Mouse (Mus musculus) lung, embryonic 14.5 days (tissue): ENCODE data around the gene Gabrb3. TPM values are rescaled to one million over a fixed set of nuclear protein-coding genes. Genes with fewer than 3 reads are reported as not detected.
A peak's percentile ranks its signal among the peaks of the same experiment; 100 is the strongest.

Source experiments
- ATAC-seq: fragments of 200-750 bp; cut with Nextera tagmentation; 2 replicates; pipeline ENCODE4 v1.8.0; 2017; ENCODE audit warnings: mild to moderate bottlenecking, moderate TSS enrichment, moderate library complexity; ENCODE audit not compliant: insufficient read depth
- DNase-seq: peaks from one replicate; pipeline ENCODE4 v3.0.0-alpha.2; 2015
- H3K27ac ChIP-seq: fragments of 300-500 bp; sonication (generic); 2 replicates; pipeline ENCODE4 v1.5.1; 2014; ENCODE audit warnings: low read depth, mild to moderate bottlenecking, moderate library complexity
- H3K27me3 ChIP-seq: fragments of 300-500 bp; sonication (generic); 2 replicates; pipeline ENCODE4 v1.6.1; 2014; ENCODE audit warnings: low read length, control low read depth; ENCODE audit not compliant: insufficient read depth
- H3K36me3 ChIP-seq: fragments of 300-500 bp; sonication (generic); 2 replicates; pipeline ENCODE4 v1.6.1; 2014; ENCODE audit warnings: control low read depth; ENCODE audit not compliant: insufficient read depth
- H3K4me1 ChIP-seq: fragments of 300-500 bp; sonication (generic); 2 replicates; pipeline ENCODE4 v1.6.1; 2014; ENCODE audit warnings: antibody characterized with exemption, control low read depth; ENCODE audit not compliant: insufficient read depth
- H3K4me2 ChIP-seq: fragments of 300-500 bp; sonication (generic); 2 replicates; pipeline ENCODE4 v1.6.1; 2014; ENCODE audit warnings: mild to moderate bottlenecking
- H3K4me3 ChIP-seq: fragments of 300-500 bp; sonication (generic); 2 replicates; pipeline ENCODE4 v1.5.1; 2014; ENCODE audit warnings: low read depth, low read length
- H3K9ac ChIP-seq: fragments of 300-500 bp; sonication (generic); 2 replicates; pipeline ENCODE4 v1.6.1; 2014
- H3K9me3 ChIP-seq: fragments of 300-500 bp; sonication (generic); 2 replicates; pipeline ENCODE4 v1.6.1; 2016; ENCODE audit warnings: low read depth, low read length, control low read depth
- CTCF ChIP-seq: IDR thresholded peaks from 2 replicates; pipeline ENCODE4 v1.5.1; 2016; ENCODE audit warnings: antibody characterized with exemption, low read depth
- WGBS: fragments of 180-500 bp; shearing (Covaris S2); extraction: QIAGEN DNeasy Blood & Tissue Kit; methylation state at CpG from one replicate; pipeline ENCODE4 v1.1.7; 2014; 5-methylcytosine and 5-hydroxymethylcytosine counted together
- polyA plus RNA-seq: library from polyadenylated mRNA; unstranded; fragments of >200 nt; fragmentation: Nextera tagmentation; extraction: Ambion mirVana; gene quantifications from 2 replicates; pipeline ENCODE4 v1.2.1, GENCODE M21; 2014

The Gabrb3 gene
- polyA plus RNA-seq, 1 experiment from 2014 or later = 0.53 TPM

DNA sequence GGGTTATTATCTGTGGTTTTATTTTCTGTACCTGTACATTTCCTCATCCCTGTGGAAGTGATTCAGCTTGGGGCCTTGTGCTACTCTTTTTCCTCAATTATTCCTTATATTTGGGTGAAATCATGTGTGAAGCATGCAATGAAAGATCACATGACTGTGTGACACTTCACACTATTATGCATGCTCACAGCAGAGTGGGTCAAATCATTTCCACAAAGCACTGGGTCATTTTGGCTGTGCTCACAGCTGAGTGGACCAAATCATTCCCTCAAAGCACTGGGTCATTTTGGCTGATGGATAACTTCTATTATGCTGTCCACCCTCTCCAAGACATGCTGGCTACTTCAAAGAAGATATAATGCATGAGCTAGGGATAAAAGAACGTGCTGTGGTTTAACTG lies 6.6 kb upstream of the Gabrb3 start:
- WGBS = 28% methylated on average over 1 of the region's 1 CpGs
- Histone ChIP-seq H3K4me1 (no peaks in the 10 kb centered on the region), H3K4me3 (no peak overlapping the region), H3K27ac (no peak overlapping the region), H3K4me2 (no peak overlapping the region), H3K9me3 (no peaks in the 10 kb centered on the region), H3K36me3 (no peaks in the 10 kb centered on the region), H3K9ac (no peak overlapping the region), H3K27me3 (no peaks in the 10 kb centered on the region)
- ATAC-seq (no peak), DNase-seq (no peak)
- TF ChIP-seq CTCF = no peak

DNA sequence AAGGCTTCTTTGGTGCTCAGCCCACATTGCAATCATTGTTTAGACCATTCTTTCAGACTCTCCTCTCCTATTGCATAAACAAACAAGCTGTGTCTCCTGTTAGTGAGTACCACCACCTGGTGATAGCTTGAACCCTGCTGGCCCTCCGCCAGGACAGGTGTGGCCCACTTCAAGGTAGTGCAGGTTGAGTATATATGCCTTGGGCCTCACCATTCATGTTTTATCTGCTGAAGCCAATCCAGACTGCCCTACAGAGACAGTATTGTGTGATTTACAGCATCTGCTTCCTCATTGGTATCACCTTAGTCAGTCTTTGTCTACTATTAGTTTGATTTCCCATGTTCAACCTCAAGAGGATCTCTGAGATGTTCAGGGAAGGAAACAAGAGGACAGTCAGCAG lies 1.6 kb downstream of the Gabrb3 start:
- Histone ChIP-seq H3K9me3 (no peaks in the 10 kb centered on the region), H3K4me3 (no peak overlapping the region), H3K9ac (no peak overlapping the region), H3K27ac (no peak overlapping the region), H3K36me3 (no peaks in the 10 kb centered on the region), H3K4me1 (no peaks in the 10 kb centered on the region), H3K4me2 (no peak overlapping the region), H3K27me3 (no peaks in the 10 kb centered on the region)
- WGBS = 56% methylated on average over 1 of the region's 1 CpGs
- no peak for TF ChIP-seq CTCF
- ATAC-seq (no peak), DNase-seq (no peak)

DNA sequence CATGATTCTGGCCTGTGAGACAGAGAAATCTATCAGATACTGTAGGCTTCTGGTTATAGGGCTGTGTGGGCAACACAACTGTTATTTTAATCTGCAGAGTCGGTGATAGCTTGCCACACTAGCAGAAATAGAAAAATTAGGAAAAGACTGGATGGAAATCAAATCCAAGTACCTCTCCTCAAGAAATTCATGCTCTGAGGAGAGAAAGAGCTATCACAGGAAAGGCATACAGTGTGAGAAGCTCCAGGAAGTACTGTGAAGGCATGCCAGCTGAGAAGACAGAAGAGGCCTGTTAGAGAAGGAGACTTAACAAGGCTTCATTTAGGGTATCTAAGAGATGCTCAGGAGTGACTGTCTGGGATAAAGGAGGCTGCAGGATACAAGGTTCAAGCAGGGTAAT lies 3.2 kb downstream of the Gabrb3 start:
- 78% methylated on average over 1 of the region's 1 CpGs for WGBS
- no peak overlapping the region for H3K9ac ChIP-seq
- DNase-seq (no peak), ATAC-seq (no peak)
- no peak overlapping the region for H3K4me2 ChIP-seq
- no peaks in the 10 kb centered on the region for H3K36me3 ChIP-seq
- H3K4me1 ChIP-seq = no peaks in the 10 kb centered on the region
- no peak overlapping the region for H3K27ac ChIP-seq
- TF ChIP-seq CTCF = no peak
- no peaks in the 10 kb centered on the region for H3K27me3 ChIP-seq
- H3K4me3 ChIP-seq = no peak overlapping the region
- H3K9me3 ChIP-seq = no peaks in the 10 kb centered on the region

DNA sequence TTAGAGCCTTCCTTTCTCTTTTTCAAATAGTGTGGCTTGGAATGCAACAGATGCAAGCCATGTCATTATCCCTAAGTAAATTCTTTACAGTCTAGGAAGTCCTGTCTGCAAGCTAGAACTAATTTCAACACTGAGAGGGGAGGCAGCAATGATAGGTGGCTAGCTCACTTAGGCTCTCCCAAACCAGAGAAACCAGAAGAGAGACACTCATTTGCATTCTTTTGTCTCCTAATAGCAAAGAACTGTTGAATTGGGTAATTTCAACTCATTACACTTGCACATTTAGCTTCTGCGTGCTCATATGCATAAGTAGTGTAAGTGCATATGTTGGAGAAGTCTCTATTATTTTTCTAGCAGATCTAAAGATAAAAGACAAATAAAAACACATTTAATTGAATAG lies 28.7 kb downstream of the Gabrb3 start:
- Histone ChIP-seq H3K27me3 (no peaks in the 10 kb centered on the region), H3K36me3 (no peaks in the 10 kb centered on the region), H3K9me3 (no peaks in the 10 kb centered on the region), H3K4me1 (no peaks in the 10 kb centered on the region), H3K27ac (no peak overlapping the region), H3K9ac (no peak overlapping the region), H3K4me2 (no peak overlapping the region), H3K4me3 (no peak overlapping the region)
- TF ChIP-seq CTCF = no peak
- DNase-seq (no peak), ATAC-seq (no peak)
- WGBS = 64% methylated on average over 1 of the region's 1 CpGs

DNA sequence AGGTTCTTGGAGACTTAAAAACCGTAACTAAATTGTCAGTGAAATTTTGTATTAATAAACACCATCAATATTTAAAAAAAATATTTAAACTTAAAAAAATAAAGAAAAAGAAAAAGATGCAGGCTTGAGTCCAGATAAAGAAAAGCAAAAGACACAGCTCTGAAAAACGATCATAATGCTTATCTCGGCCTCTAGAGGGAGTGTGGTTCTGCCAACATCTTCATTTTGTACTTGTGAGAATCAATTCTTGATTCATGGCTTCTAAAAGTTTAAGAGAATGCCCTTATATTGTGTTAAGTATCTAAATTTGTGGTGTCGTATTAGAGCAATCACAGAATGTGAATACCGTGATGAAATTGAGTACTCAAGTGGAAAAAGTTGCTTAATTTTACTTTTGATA lies 40.9 kb downstream of the Gabrb3 start:
- Histone ChIP-seq H3K27me3 (no peaks in the 10 kb centered on the region), H3K9ac (no peak overlapping the region), H3K4me2 (no peak overlapping the region), H3K27ac (no peak overlapping the region), H3K9me3 (no peaks in the 10 kb centered on the region), H3K36me3 (no peaks in the 10 kb centered on the region), H3K4me1 (no peaks in the 10 kb centered on the region), H3K4me3 (no peak overlapping the region)
- no peak for ATAC-seq
- 61% methylated on average over 5 of the region's 5 CpGs for WGBS
- DNase-seq = no peak
- peak; percentile 29; the same call in 1 of the 2 replicates for TF ChIP-seq CTCF

DNA sequence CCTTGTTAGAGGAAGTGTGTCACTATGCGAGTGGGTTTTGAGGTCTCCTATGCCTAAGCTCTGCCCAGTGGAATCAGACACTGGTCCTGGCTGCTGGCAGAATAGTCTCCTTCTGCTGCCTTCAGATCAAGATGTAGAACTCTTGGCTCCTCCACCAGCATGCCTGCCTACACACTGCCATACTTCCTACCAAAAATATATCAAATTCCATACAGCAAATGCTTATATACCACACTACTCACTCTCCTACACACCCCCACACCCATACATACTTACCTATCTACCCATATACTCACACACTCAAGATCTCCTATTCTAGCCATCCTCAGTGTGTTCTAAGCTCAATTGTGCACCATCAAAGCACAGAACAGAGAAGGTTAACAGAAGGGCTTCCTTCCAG lies 51.8 kb downstream of the Gabrb3 start:
- 86% methylated on average over 1 of the region's 1 CpGs for WGBS
- no peak overlapping the region for H3K27ac ChIP-seq
- ATAC-seq = no peak

DNA sequence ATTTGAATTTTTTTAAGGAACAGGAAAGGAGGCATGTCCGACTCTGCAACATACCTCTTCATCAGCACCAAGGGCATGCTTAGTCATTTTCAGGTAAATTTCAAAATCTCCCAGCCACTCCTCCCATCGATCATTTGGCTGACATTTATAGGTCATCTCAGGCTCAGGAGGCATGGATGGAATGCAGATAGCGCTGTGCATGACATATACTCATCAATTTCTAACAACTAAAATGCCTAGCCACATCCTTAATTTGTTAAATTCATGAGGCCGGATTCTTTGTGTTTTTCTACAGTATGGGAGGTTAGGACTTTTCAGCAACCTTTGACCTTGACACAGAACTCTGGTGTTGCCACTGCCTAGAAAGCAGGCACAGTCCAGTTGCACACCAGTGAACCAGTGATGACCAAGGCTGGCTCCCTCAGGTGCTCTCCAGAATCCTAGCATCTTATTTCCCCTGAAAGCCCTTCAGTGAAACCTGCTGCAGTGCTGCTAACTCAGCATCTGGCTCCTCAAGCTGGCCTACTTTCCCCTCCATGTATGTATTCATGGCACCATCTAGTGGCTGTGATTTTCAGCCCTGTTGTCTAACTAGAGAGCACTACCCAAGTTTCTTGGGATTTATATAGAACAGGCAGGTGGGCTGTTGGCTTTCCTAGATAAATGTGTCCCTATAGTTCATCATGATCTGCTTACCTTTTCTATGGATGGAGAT lies 54.5 kb downstream of the Gabrb3 start:
- DNase-seq = peak; percentile 68

More for the DNA sequence above, 51.8 kb downstream of the Gabrb3 start:
- H3K27me3 ChIP-seq = no peaks in the 10 kb centered on the region
- no peak overlapping the region for H3K4me3 ChIP-seq
- no peaks in the 10 kb centered on the region for H3K4me1 ChIP-seq
- no peak for TF ChIP-seq CTCF
- H3K9me3 ChIP-seq = no peaks in the 10 kb centered on the region
- no peaks in the 10 kb centered on the region for H3K36me3 ChIP-seq
- H3K4me2 ChIP-seq = no peak overlapping the region
- H3K9ac ChIP-seq = no peak overlapping the region
- no peak for DNase-seq

More for the DNA sequence above, 54.5 kb downstream of the Gabrb3 start:
- Histone ChIP-seq H3K9ac (no peak overlapping the region), H3K4me1 (no peaks in the 10 kb centered on the region), H3K4me2 (no peak overlapping the region), H3K27ac (no peak overlapping the region), H3K4me3 (no peak overlapping the region), H3K9me3 (no peaks in the 10 kb centered on the region), H3K36me3 (no peaks in the 10 kb centered on the region), H3K27me3 (no peaks in the 10 kb centered on the region)
- ATAC-seq = no peak
- 75% methylated on average over 4 of the region's 4 CpGs for WGBS
- peak; percentile 59 for TF ChIP-seq CTCF
